Mouse (Mus musculus): ENCODE measurements around the gene Sval2. TPM values are rescaled to one million over a fixed set of nuclear protein-coding genes. Genes with fewer than 3 reads are reported as not detected.

The Sval2 gene
- polyA plus RNA-seq (2012; rRNA removed) = not detected in 2 replicates

DNA sequence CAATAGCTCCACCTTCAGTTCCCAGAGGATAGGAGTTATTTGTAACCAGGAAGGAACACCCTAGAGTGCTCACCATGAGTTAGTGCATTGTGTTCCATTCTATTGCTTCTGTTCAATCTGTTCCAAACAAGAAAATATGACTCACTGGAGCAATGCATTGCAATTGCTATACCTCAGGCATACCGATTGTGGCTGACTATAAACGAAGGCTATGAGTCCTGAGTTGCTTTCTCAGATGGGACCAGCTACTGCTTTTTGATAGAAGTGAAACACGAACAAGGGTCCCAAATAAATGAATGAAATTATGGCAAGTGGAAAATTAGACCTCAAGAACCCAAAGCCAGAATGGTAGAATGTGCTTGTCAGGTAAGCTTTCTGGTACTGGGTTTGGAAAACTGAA, at the start of gene Sval2:
Gene Sval2 (plus strand): TSS at position 301 of the 400 bp plus-strand sequence.
- no peak for DNase-seq (ENCODE audit: low read depth, low spot score)
- 84% methylated on average over 3 of the region's 3 CpGs for WGBS

DNA sequence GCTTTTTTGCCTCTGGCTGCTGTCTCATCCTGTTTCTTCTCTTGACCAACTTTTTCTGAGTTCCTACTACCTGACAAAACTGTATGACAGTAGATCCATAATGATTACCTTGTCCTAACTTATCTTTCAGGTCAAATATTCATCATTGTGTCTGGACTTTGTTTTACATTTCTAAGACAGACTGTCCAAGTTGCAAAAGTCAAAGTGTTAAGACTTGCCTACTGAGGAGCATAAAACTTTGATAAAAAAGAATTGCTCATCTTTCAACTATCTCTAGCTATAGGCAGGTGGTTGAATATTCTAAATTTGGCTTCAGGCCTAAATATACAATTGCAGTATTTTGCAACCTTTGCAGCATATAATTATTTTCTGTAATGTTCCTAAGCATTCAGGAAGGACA, 28.7 kb upstream of the Sval2 start:
- no peak for DNase-seq (ENCODE audit: low read depth, low spot score)

GRCm38 (mm10) chr6:41829516-41829915, 23.3 kb upstream of the Sval2 start:
- WGBS = 79% methylated on average over 2 of the region's 2 CpGs
- no peak for DNase-seq (ENCODE audit: low read depth, low spot score)

DNA sequence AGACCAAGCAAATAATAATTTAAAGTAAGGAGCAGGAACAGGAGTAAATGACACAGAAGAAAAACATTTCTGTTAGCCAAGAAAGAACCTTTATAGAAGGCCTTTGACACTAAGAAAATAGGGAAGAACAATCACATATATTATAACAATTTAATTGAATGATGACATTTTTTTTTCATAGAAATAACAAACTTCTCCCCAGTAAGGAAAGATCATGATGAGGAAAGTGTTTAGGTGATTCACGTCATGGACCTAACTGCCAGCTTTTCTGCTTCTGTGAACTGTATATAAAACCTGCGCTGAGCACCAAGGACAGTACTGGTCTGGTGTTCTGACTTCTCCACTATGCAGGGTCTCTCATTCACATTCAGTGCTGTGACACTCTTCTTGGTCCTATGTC, 5.6 kb upstream of the Sval2 start, which contains the start of gene Pip:
Gene Pip (plus strand): TSS at position 301 of the 400 bp plus-strand sequence.
- DNase-seq (ENCODE audit: low read depth, low spot score) = no peak
- WGBS = 77% methylated on average over 2 of the region's 2 CpGs

DNA sequence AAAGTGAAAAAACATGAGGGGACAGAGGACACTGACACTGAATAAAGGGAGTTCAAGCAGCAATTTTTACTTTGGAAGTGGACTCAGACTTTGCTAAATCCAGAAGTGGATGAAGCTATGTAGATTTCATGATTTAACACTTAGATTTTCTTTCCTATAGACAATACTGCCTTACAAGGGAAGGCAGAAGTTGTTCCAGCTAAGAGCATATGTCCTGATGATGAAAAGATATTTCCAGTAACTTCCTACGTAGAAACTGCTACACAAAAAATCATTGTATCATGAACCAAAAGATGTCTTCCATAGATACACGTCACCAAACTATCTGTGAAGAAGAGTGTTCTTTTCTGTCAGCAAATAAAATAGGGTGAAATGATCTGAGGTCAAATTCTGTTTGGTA, 11.2 kb downstream of the Sval2 start:
- 64% methylated on average over 2 of the region's 2 CpGs for WGBS
- DNase-seq (ENCODE audit: low read depth, low spot score) = no peak

DNA sequence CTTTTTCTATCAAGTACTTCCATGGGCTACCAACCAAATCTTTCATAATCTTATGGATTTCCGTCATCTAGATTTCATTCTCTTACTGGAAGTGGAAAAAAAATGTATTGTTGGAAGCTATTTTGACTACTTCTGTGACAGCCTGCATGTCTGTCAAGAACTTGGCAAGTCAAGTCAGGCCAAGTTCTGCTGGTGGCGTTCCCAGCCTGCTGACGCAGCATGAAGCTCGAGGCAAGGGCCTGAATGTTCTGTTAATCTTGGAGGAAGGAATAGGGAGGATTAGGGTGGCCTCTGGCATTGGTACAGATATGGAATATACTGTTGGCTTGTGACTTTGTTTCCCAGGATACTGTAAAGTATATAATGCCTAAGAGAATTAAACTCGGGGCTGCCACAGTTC, 58.8 kb downstream of the Sval2 start:
- 81% methylated on average over 5 of the region's 5 CpGs for WGBS

More for the DNA sequence above, 58.8 kb downstream of the Sval2 start:
- no peak for DNase-seq (ENCODE audit: low read depth, low spot score)

Other genes with a start within 250 kb of the Sval2 start
- 1.5 and 2.7 TPM in 2 replicates for gene Ephb6, start 247.5 kb upstream of the Sval2 start, polyA plus RNA-seq (2012; rRNA removed)
- 0.06 TPM in 1 of 2 replicates, not detected in the other for gene Trpv6, start 216.6 kb upstream of the Sval2 start, polyA plus RNA-seq (2012; rRNA removed)
- not detected in 2 replicates for gene Trpv5, start 172.2 kb upstream of the Sval2 start, polyA plus RNA-seq (2012; rRNA removed)
- not detected in 2 replicates for gene Llcfc1, start 168.6 kb upstream of the Sval2 start, polyA plus RNA-seq (2012; rRNA removed)
- not detected in 2 replicates for gene Kel, start 148.7 kb upstream of the Sval2 start, polyA plus RNA-seq (2012; rRNA removed)
- not detected in 2 replicates for gene Olfr459, start 77.8 kb upstream of the Sval2 start, polyA plus RNA-seq (2012; rRNA removed)
- not detected in 2 replicates for gene Pip, start 5.5 kb upstream of the Sval2 start, polyA plus RNA-seq (2012; rRNA removed)
- 1.6 and 4.9 TPM in 2 replicates for gene Sval1, start 98.6 kb downstream of the Sval2 start, polyA plus RNA-seq (2012; rRNA removed)
- gene Sval3, start 115.2 kb downstream of the Sval2 start, polyA plus RNA-seq (2012; rRNA removed) = not detected in 2 replicates
- gene Sva, start 185.4 kb downstream of the Sval2 start, polyA plus RNA-seq (2012; rRNA removed) = not detected in 2 replicates

Data from large intestine, adult 2 months (tissue).